Mouse (Mus musculus): Measurements from ENCODE around the gene Mrps6.

Mrps6 gene

GRCm38 (mm10) chr16:92120899-92121531 lies 62.9 kb downstream of the Mrps6 start:
- no peak for DNase-seq (ENCODE audit: low read depth)

GRCm38 (mm10) chr16:92127226-92127625 lies 69.2 kb downstream of the Mrps6 start:
- DNase-seq (ENCODE audit: low read depth): no peak

DNA sequence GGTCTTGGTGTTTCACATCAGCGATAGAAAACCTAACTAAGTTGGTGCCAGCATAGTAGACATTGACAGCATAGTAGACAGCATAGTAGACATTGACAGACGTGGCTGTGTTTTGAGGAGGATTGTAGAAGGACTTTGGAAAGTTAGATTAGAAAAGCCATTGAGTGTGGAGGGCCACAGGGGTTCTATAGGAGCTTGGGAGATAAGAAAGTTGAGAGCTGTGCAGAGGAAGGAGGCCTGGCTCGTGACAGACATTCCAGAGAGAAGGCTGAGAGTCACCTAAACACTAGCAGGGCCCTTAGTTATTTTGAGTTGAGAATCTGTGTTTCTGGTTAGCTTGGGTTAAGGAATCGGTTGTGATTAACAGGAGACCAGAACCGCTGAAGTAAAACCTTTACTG lies 69.6 kb downstream of the Mrps6 start:
- no peak for DNase-seq (ENCODE audit: low read depth)

GRCm38 (mm10) chr16:92129843-92130242 lies 71.8 kb downstream of the Mrps6 start:
- DNase-seq (ENCODE audit: low read depth): no peak

GRCm38 (mm10) chr16:92132511-92132910 lies 74.4 kb downstream of the Mrps6 start:
- no peak for DNase-seq (ENCODE audit: low read depth)

DNA sequence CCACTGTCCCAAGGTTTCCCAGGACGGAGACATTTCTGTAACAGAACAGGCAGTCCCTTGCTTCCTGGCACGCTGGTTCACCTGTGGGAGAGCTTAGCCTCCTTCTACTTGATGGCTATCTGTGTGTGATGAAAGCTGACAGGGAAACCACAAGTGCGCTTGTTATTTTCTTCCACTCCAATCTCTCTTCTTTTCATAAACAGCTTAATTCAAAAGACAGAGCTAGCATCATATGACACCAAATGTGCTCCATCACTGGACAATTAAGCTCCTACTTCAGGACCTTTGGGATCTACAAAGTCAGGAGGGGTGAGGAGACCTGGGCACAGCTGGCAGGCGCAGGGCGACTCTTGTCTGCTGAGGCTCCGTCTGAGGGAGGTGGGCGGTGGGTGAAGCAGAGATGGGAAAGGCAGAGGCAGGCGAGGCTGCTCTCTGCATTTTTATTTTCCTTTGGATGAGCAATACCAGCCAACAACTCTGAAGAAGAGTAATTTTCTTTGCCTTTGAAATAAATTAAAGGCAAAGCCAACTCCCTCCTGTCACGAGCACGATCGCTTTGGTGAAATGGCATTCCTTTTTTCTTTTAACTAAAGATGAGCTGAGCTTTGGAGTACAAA lies 76.2 kb downstream of the Mrps6 start:
- no peak for DNase-seq (ENCODE audit: low read depth)

- DNase-seq (ENCODE audit: low read depth): no peak
These were observed 78.2 kb downstream of the Mrps6 start for GRCm38 (mm10) chr16:92136275-92136674.

- no peak for DNase-seq (ENCODE audit: low read depth)
These were observed 81.6 kb downstream of the Mrps6 start for GRCm38 (mm10) chr16:92139386-92140261.

DNA sequence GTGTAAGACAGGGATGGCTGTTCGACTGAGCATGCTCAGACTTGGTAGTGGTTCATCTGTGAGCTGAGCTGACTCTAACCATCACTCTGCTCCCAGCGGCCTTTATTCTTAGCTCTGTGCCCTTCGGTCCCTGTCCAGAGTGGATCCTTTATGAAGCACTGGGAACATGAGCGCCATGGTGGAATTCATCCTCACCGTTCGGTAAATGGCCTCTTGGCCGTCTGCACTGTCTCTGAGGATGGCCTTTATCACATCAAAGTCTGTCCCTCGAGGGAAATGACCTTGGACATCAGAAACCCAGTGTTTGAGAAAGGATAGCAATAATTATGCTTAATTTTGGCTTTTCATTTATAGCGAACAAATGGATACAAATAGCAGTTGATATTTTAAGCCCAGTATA lies 82.3 kb downstream of the Mrps6 start:
- DNase-seq (ENCODE audit: low read depth): no peak

GRCm38 (mm10) chr16:92141021-92141420 lies 83.0 kb downstream of the Mrps6 start:
- no peak for DNase-seq (ENCODE audit: low read depth)

- DNase-seq (ENCODE audit: low read depth): no peak
These were observed 84.4 kb downstream of the Mrps6 start for GRCm38 (mm10) chr16:92142426-92143012.

DNA sequence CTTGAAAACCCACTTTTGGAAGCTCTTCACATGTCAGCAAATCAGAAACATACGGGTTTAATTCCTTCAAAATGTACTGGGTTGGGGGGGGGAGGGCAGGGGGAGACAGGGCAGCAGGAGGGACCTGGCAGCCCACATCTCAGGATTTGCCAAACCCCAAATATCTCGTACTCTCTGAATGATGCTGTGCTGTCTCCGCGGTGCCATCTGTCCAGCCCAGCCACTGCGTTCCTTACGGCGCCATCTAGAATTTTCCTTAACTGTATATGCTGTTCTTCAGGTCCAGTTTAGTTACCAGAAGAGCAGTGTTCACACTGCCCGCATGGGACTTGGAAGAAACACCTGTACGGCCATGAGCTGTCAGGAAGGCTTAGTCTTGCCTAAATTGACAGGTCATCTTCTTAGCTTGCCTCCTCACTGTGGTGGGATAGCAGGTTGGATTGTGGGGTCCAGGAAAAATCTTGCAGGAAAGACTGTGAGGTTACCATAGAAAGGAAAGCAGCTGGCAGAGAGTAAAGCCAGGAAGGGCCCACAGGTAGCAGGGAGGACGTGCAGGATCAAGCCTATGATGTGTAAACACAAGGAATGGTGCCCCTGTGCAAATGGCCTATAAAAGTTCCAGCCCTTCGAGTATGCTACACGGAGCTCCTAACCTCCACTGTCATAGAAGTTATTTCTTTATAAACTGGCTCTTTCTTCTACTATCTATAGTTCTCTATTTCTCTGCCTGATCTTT lies 89.7 kb downstream of the Mrps6 start:
- DNase-seq (ENCODE audit: low read depth): no peak

GRCm38 (mm10) chr16:92148367-92148728 lies 90.3 kb downstream of the Mrps6 start:
- DNase-seq (ENCODE audit: low read depth): no peak

DNA sequence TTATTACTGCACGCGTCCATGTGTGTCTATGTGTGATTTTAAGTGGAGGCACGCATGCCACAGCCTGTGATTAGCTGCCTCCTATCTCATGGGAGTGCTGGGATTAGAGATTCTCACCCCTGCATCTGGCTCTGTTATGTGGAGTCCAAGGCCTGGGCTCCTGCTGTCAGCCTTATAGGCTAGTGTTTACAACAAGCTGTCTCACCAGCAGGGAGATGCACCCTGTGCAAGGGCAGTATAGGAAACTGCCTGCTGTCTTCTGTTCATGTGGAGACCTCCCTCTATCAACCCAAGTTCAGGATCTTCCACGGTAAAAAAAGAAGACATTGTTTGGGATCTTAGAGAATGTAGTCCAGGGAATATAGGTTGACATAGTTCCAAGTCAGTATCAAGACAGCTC lies 92.9 kb downstream of the Mrps6 start:
- no peak for DNase-seq (ENCODE audit: low read depth)

DNA sequence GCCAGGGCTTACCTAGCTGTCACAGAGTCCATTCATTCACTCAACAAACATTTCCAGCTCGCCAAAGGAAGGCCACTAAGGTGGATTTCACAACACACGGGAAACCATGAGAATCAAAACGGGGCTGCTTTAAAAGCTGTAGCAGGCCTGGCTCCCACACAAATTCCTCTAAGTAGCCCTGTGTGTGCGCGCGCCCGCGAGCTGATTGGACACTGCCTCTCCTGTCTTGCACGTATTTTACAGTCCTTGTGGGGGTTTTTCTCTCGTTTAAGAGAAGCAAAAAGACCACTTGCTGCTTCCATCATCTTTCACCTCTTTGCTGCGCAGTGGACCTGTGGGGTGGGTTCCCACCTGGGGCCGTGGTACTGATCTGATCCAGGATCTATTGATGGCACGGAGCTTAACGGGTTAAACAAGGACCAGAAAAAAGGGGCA lies 100.0 kb downstream of the Mrps6 start:
- DNase-seq (ENCODE audit: low read depth): no peak

GRCm38 (mm10) chr16:92158461-92159091 lies 100.5 kb downstream of the Mrps6 start:
- no peak for DNase-seq (ENCODE audit: low read depth)

- no peak for DNase-seq (ENCODE audit: low read depth)
These were observed 101.0 kb downstream of the Mrps6 start for GRCm38 (mm10) chr16:92159114-92159513.
